Mouse (Mus musculus) C2C12 (cell line): ENCODE data around the gene Vwa3a.

ENCODE experiments used
- CTCF ChIP-seq: IDR thresholded peaks from one replicate; pipeline ENCODE4 v1.5.1; 2011; ENCODE audit not compliant: control insufficient read depth, insufficient read depth, insufficient read length
- MAX ChIP-seq: IDR thresholded peaks from one replicate; pipeline ENCODE4 v1.6.1; 2011; ENCODE audit warnings: mild to moderate bottlenecking, control low read depth
- MYOD1 ChIP-seq: IDR thresholded peaks from one replicate; pipeline ENCODE4 v1.6.1; 2011; ENCODE audit warnings: low read depth; ENCODE audit not compliant: control insufficient read depth, insufficient read length
- MYOG ChIP-seq: IDR thresholded peaks from one replicate; pipeline ENCODE4 v1.6.1; 2011; ENCODE audit not compliant: control insufficient read depth, insufficient read length; ENCODE audit errors: extremely low read depth
- USF1 ChIP-seq: IDR thresholded peaks from one replicate; pipeline ENCODE4 v1.6.1; 2011; ENCODE audit warnings: low read depth, mild to moderate bottlenecking, control low read depth, moderate library complexity

- TF ChIP-seq CTCF (no peak), MYOD1 (no peak), MYOG (no peak), USF1 (no peak), MAX (no peak)
Observed at GRCm38 (mm10) chr7:120839786-120840185, 100.7 kb downstream of the Vwa3a start.
